Mouse (Mus musculus): Measurements from ENCODE around the gene Kpna2.

GRCm38 (mm10) chr11:106994246-106995085 lies 4.9 kb downstream of the Kpna2 start:
- TF ChIP-seq CTCF (IDR thresholded peaks at IDR 0.05; ENCODE audit: low read depth, low read length) (no peak), POLR2A (IDR thresholded peaks at IDR 0.05; ENCODE audit: borderline replicate concordance, low read depth, low read length) (no peak)
